Mouse (Mus musculus) heart, postnatal 0 days (tissue): ENCODE data around the gene Eif4b. TPM values are rescaled to one million over a fixed set of nuclear protein-coding genes. Genes with fewer than 3 reads are reported as not detected.
A peak's percentile ranks its signal among the peaks of the same experiment; 100 is the strongest.

Experiments used
- ATAC-seq: fragments of 200-750 bp; cut with Nextera tagmentation; 2 replicates; pipeline ENCODE4 v1.8.0; 2017; ENCODE audit warnings: low read depth, moderate number of reproducible peaks, moderate library complexity; ENCODE audit not compliant: insufficient read depth
- DNase-seq: peaks from one replicate; pipeline ENCODE4 v3.0.0-alpha.2; 2016; ENCODE audit warnings: low spot score
- H3K27ac ChIP-seq: fragments of 300-500 bp; sonication (generic); 2 replicates; pipeline ENCODE4 v1.5.1; 2014; ENCODE audit warnings: low read depth, mild to moderate bottlenecking
- H3K27me3 ChIP-seq: fragments of 300-500 bp; sonication (generic); 2 replicates; pipeline ENCODE4 v1.6.1; 2014; ENCODE audit warnings: low read length, mixed read lengths; ENCODE audit not compliant: control insufficient read depth, insufficient read depth
- H3K36me3 ChIP-seq: fragments of 300-500 bp; sonication (generic); replicated peaks from 2 replicates; pipeline ENCODE4 v1.6.1; 2014; ENCODE audit warnings: low read length, mixed read lengths; ENCODE audit not compliant: control insufficient read depth, insufficient read depth
- H3K4me1 ChIP-seq: fragments of 300-500 bp; sonication (generic); 2 replicates; pipeline ENCODE4 v1.6.1; 2014; ENCODE audit warnings: antibody characterized with exemption; ENCODE audit not compliant: control insufficient read depth, insufficient read depth
- H3K4me2 ChIP-seq: fragments of 300-500 bp; sonication (generic); 2 replicates; pipeline ENCODE4 v1.6.1; 2014; ENCODE audit warnings: low read depth, mild to moderate bottlenecking, low read length, moderate library complexity
- H3K4me3 ChIP-seq: fragments of 300-500 bp; sonication (generic); 2 replicates; pipeline ENCODE4 v1.5.1; 2014; ENCODE audit warnings: low read depth, low read length
- H3K9ac ChIP-seq: fragments of 300-500 bp; sonication (generic); replicated peaks from 2 replicates; pipeline ENCODE4 v1.6.1; 2014; ENCODE audit warnings: low read depth, low read length, mixed read lengths
- H3K9me3 ChIP-seq: fragments of 300-500 bp; sonication (generic); replicated peaks from 2 replicates; pipeline ENCODE4 v1.6.1; 2016; ENCODE audit warnings: low read length; ENCODE audit not compliant: control insufficient read depth
- CTCF ChIP-seq: IDR thresholded peaks from 2 replicates; pipeline ENCODE4 v1.5.1; 2016; ENCODE audit warnings: antibody characterized with exemption, control low read depth, low read depth
- EP300 ChIP-seq: IDR thresholded peaks from 2 replicates; pipeline ENCODE4 v1.6.1; 2016; ENCODE audit warnings: antibody characterized with exemption, low read depth
- WGBS: fragments of 180-500 bp; shearing (Covaris S2); extraction: QIAGEN DNeasy Blood & Tissue Kit; methylation state at CpG from one replicate; pipeline ENCODE4 v1.1.7; 2014; 5-methylcytosine and 5-hydroxymethylcytosine counted together
- polyA plus RNA-seq: library from polyadenylated mRNA; unstranded; fragments of >200 nt; fragmentation: Nextera tagmentation; extraction: Ambion mirVana; gene quantifications from 2 replicates; pipeline ENCODE4 v1.2.1, GENCODE M21; 2015
- total RNA-seq: library from RNA; depleted of rRNA; stranded (reverse); fragments of >200 nt; gene quantifications from 2 replicates; pipeline ENCODE4 v1.2.3, GENCODE M21; 2014; ENCODE audit warnings: low replicate concordance

The Eif4b gene
- total and polyA plus RNA-seq, 2 experiments from 2014 or later = 46.0 to 110 TPM

GRCm38 (mm10) chr15:102100996-102101671 is 27.6 kb downstream of the Eif4b start:
- 24% methylated on average over 10 of the region's 10 CpGs for WGBS
- peak overlapping the region; percentile 77 for H3K4me2 ChIP-seq
- peak overlapping the region; percentile 68 for H3K9ac ChIP-seq
- no peaks in the 10 kb centered on the region for H3K9me3 ChIP-seq
- H3K27ac ChIP-seq = peak overlapping the region; percentile 99
- ATAC-seq (no peak), DNase-seq (peak; percentile 29)
- TF ChIP-seq EP300 (no peak), CTCF (no peak)
- no peaks in the 10 kb centered on the region for H3K27me3 ChIP-seq
- H3K4me3 ChIP-seq = peak overlapping the region; percentile 56
- H3K4me1 ChIP-seq = peaks cover 50% of the 10 kb centered on the region
- peaks cover 15% of the 10 kb centered on the region for H3K36me3 ChIP-seq

GRCm38 (mm10) chr15:102101672-102102541 is 28.3 kb downstream of the Eif4b start:
- H3K27me3 ChIP-seq = no peaks in the 10 kb centered on the region
- H3K4me1 ChIP-seq = peaks cover 53% of the 10 kb centered on the region
- H3K9me3 ChIP-seq = no peaks in the 10 kb centered on the region
- peak overlapping the region; percentile 77 for H3K4me2 ChIP-seq
- peaks cover 21% of the 10 kb centered on the region; the same call in 1 of the 2 replicates for H3K36me3 ChIP-seq
- WGBS = 6% methylated on average over 11 of the region's 11 CpGs
- H3K9ac ChIP-seq = peak overlapping the region; percentile 84
- ATAC-seq (peak; percentile 45), DNase-seq (peak; percentile 89)
- peak overlapping the region; percentile 99 for H3K27ac ChIP-seq
- TF ChIP-seq EP300 (peak; percentile 91), CTCF (no peak)
- H3K4me3 ChIP-seq = peak overlapping the region; percentile 56

DNA sequence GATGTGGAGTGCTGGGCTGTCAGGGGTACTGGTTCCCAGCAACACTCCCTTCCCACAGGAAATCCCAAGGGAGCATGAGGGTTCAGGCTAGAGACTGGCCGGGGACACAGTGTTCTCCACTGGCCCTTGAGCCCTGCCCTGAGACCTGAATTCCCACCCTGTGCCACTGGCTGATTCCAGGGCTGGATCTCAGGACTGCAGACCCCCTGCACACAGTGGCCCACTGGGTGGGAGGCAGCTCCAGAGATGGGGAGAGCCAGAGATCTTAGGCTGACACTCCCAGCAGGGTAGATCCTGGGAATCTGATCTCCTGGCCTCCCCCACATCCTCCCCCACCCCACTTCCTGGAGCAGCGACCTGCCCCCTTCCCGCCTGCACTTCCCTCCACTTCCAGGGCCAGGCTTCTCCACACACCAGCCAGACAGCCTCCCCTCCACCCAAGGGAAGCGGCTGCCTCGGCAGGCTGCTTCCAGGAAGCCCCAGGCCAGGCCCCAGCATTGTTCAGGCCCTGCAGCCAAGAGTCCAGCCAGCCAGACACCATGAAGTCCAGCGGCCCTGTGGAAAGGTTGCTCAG is 29.1 kb downstream of the Eif4b start:
- peaks cover 55% of the 10 kb centered on the region for H3K4me1 ChIP-seq
- 13% methylated on average over 6 of the region's 6 CpGs for WGBS
- TF ChIP-seq EP300 (peak; percentile 51; the same call in 1 of the 2 replicates), CTCF (no peak)

GRCm38 (mm10) chr15:102103371-102103946 is 29.9 kb downstream of the Eif4b start:
- peak overlapping the region; percentile 99 for H3K27ac ChIP-seq
- peak overlapping the region; percentile 84 for H3K9ac ChIP-seq
- 9% methylated on average over 14 of the region's 14 CpGs for WGBS
- H3K4me1 ChIP-seq = peaks cover 63% of the 10 kb centered on the region
- TF ChIP-seq EP300 (no peak; the same call in 1 of the 2 replicates), CTCF (no peak)
- H3K4me2 ChIP-seq = peak overlapping the region; percentile 77
- peak; percentile 37 for ATAC-seq
- H3K9me3 ChIP-seq = no peaks in the 10 kb centered on the region
- H3K36me3 ChIP-seq = peaks cover 24% of the 10 kb centered on the region
- H3K4me3 ChIP-seq = peak overlapping the region; percentile 56
- peak; percentile 90 for DNase-seq
- no peaks in the 10 kb centered on the region for H3K27me3 ChIP-seq

More for the DNA sequence above, 29.1 kb downstream of the Eif4b start:
- ATAC-seq (peak; percentile 18), DNase-seq (peak; percentile 67)
- Histone ChIP-seq H3K27me3 (no peaks in the 10 kb centered on the region), H3K9ac (peak overlapping the region; percentile 84), H3K36me3 (peaks cover 20% of the 10 kb centered on the region), H3K9me3 (no peaks in the 10 kb centered on the region), H3K4me3 (peak overlapping the region; percentile 56), H3K4me2 (peak overlapping the region; percentile 77), H3K27ac (peak overlapping the region; percentile 99)

DNA sequence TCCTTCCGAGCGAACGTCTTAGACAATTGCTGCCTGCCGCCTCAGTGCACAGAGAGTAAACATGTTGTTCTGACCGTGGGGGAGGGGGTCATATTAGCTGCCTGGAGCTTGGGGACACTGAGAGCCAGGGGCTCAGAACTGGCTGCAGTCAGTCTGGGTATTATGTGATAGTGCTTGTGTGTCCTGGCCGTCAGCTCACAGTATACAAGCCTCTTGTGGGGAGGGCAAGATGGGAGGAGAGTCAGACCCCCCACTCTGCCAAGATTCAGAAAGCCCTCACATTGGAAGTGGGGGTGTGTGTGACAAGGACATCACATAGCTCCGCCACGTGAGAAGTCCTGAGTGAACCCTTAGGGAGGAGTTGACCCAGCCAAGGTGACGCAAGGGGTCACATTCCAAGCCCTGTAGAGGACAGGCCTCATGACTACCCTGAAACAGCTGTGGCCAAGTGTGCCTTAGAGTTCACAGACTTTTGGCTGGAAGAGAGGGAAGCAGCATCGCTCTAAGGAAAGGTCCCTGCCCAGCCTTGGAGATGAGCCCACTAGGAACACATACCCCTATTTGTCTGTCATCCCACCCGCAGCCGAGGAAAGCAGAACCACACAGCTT is 30.5 kb downstream of the Eif4b start:
- Histone ChIP-seq H3K4me3 (peak overlapping the region; percentile 56), H3K4me1 (peaks cover 68% of the 10 kb centered on the region), H3K27me3 (no peaks in the 10 kb centered on the region), H3K9ac (peak overlapping the region; percentile 84), H3K9me3 (no peaks in the 10 kb centered on the region), H3K4me2 (peak overlapping the region; percentile 77), H3K36me3 (peaks cover 30% of the 10 kb centered on the region), H3K27ac (peak overlapping the region; percentile 99)
- 15% methylated on average over 12 of the region's 12 CpGs for WGBS
- TF ChIP-seq CTCF (no peak), EP300 (peak; percentile 51)
- DNase-seq = peak; percentile 84
- ATAC-seq = peak; percentile 31
